Mouse (Mus musculus) lung, postnatal 25 days (tissue): ENCODE measurements around the gene Gm49425.
A peak's percentile ranks its signal among the peaks of the same experiment; 100 is the strongest.

Experiments
- DNase-seq: peaks from one replicate; pipeline ENCODE4 v3.0.0; 2022; ENCODE audit warnings: low spot score

The Gm49425 gene

GRCm38 (mm10) chr15:101491431-101491830 is 25.6 kb downstream of the Gm49425 start, which contains the start of gene Krt83:
Gene Krt83 (minus strand): TSS chr15:101491512.
- DNase-seq, result peak; percentile 13

GRCm38 (mm10) chr15:101485911-101486635 is 31.0 kb downstream of the Gm49425 start:
- DNase-seq, result no peak

- no peak for DNase-seq
Measured at GRCm38 (mm10) chr15:101484939-101485338, 32.1 kb downstream of the Gm49425 start.

GRCm38 (mm10) chr15:101483646-101484045 is 33.4 kb downstream of the Gm49425 start:
- DNase-seq, result no peak

GRCm38 (mm10) chr15:101482056-101482455 is 35.0 kb downstream of the Gm49425 start:
- no peak for DNase-seq

- no peak for DNase-seq
Measured at GRCm38 (mm10) chr15:101479666-101480060, 37.4 kb downstream of the Gm49425 start.

GRCm38 (mm10) chr15:101479007-101479665 is 37.9 kb downstream of the Gm49425 start:
- DNase-seq, result peak; percentile 45

- no peak for DNase-seq
Measured at GRCm38 (mm10) chr15:101472952-101473528, 44.0 kb downstream of the Gm49425 start, which contains the start of gene Krt86. Gene Krt86 (plus strand): TSS chr15:101473478.

GRCm38 (mm10) chr15:101469093-101469492 is 48.0 kb downstream of the Gm49425 start:
- DNase-seq, result no peak
